Mouse (Mus musculus) small intestine, adult 2 months (tissue): ENCODE measurements around the gene Gpatch2l. TPM values are rescaled to one million over a fixed set of nuclear protein-coding genes. Genes with fewer than 3 reads are reported as not detected.

ENCODE experiments used
- H3K27ac ChIP-seq: fragments of 200-500 bp; 2 replicates; pipeline ENCODE4 v1.5.1; 2012; ENCODE audit warnings: low read depth, low read length, control low read depth, inconsistent platforms; ENCODE audit not compliant: insufficient read depth
- H3K27me3 ChIP-seq: fragments of 200-500 bp; 2 replicates; pipeline ENCODE4 v1.6.1; 2012; ENCODE audit warnings: mild to moderate bottlenecking, moderate library complexity, low read length, inconsistent platforms; ENCODE audit not compliant: control insufficient read depth, insufficient read depth
- H3K36me3 ChIP-seq: fragments of 200-500 bp; 2 replicates; pipeline ENCODE4 v1.6.1; 2012; ENCODE audit warnings: mild to moderate bottlenecking, low read length, control low read depth, inconsistent platforms; ENCODE audit not compliant: control insufficient read depth, insufficient read depth
- H3K4me1 ChIP-seq: fragments of 200-500 bp; 2 replicates; pipeline ENCODE4 v1.6.1; 2012; ENCODE audit warnings: low read length, inconsistent platforms, mixed read lengths; ENCODE audit not compliant: control insufficient read depth, insufficient read depth, insufficient read length
- H3K4me3 ChIP-seq: fragments of 200-500 bp; 2 replicates; pipeline ENCODE4 v1.5.1; 2012; ENCODE audit warnings: low read depth, mild to moderate bottlenecking, control low read depth, inconsistent platforms, low read length, moderate library complexity
- CTCF ChIP-seq: fragments of 200-500 bp; IDR thresholded peaks from 2 replicates; pipeline ENCODE4 v1.5.1; 2012; ENCODE audit warnings: low read depth, mild to moderate bottlenecking, control low read depth, inconsistent platforms, low read length, moderate library complexity, mixed read lengths; ENCODE audit not compliant: insufficient replicate concordance, insufficient read length; ENCODE audit errors: extremely low read depth
- POLR2A ChIP-seq: fragments of 200-500 bp; IDR thresholded peaks from 2 replicates; pipeline ENCODE4 v1.6.1; 2012; ENCODE audit warnings: low read depth, mild to moderate bottlenecking, control low read depth, inconsistent platforms, low read length, moderate library complexity
- WGBS: fragments of 180-500 bp; shearing (Covaris S2); methylation state at CpG from one replicate; pipeline ENCODE4 v1.1.7; 2018; 5-methylcytosine and 5-hydroxymethylcytosine counted together
- polyA plus RNA-seq: library from polyadenylated mRNA; depleted of rRNA; stranded (reverse); fragments of >200 nt; gene quantifications from 2 replicates; pipeline ENCODE4 v1.2.3, GENCODE M21; 2012; rRNA removed

The Gpatch2l gene
- 2.3 and 4.3 TPM in 2 replicates for polyA plus RNA-seq

DNA sequence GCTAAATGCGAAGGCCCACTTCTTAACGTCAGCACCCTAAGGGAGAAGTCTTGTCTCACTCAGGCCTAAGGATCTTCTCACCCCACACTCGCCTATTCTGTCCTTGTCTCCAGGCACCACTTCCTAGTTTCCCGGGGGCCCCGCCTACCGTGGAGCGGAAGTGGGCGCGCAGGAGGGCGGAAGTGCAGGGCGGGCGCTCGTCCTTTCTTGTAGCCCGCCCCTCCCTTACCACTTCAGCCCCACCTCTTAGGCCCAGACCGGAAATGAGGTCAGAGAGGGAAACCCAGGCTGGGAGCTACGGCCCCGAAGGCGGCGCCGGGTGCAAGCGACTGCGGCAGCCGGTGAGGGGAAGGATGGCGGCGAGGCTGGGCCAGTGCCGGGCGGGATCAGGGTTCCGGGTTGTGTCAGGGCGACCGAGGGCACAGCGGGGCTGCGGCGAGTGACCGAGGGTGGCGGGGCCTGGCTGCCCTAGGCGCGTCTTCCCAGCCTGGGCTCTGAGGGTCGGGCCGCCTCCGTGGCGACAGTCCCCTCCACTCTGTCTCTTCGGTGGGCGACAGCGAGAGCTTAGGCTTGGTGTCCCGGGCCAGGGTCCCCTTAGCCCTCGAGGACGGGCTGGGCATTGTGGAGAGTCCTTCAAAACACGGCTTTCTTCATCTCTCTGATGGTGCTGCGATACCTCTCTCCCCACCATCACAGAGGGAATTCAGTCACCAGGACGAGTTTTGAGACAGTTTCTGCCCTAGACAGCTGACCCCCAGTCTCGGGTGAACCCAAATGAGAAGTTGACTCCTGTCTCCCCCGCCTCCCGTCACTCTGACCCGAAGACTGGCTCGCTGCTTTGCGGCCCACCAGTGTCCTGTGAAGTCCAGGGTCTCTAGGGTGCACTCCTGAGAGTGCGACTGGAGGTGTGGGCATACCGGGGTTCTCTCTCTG is at the start of gene Gpatch2l:
Gene Gpatch2l (plus strand): TSS at position 255 of the 933 bp plus-strand sequence.
- WGBS: under 1% methylated on average over 58 of the region's 58 CpGs
- TF ChIP-seq POLR2A: peak; percentile 90
- TF ChIP-seq CTCF: no peak
- Histone ChIP-seq H3K27me3 (no peaks in the 10 kb centered on the region), H3K4me3 (peak within 1 kb of the TSS; percentile 81), H3K27ac (peak within 1 kb of the TSS; percentile 28), H3K36me3 (peaks cover 6% of the 10 kb centered on the region), H3K4me1 (peaks cover 4% of the 10 kb centered on the region; the same call in 1 of the 2 replicates)

- 53% methylated on average over 15 of the region's 15 CpGs for WGBS
- Histone ChIP-seq H3K4me1 (no peaks in the 10 kb centered on the region), H3K27me3 (no peaks in the 10 kb centered on the region), H3K4me3 (no peak overlapping the region), H3K36me3 (no peaks in the 10 kb centered on the region), H3K27ac (no peak overlapping the region)
- no peak for TF ChIP-seq POLR2A
- no peak for TF ChIP-seq CTCF
These were observed 49.6 kb upstream of the Gpatch2l start for GRCm38 (mm10) chr12:86192036-86192449.

DNA sequence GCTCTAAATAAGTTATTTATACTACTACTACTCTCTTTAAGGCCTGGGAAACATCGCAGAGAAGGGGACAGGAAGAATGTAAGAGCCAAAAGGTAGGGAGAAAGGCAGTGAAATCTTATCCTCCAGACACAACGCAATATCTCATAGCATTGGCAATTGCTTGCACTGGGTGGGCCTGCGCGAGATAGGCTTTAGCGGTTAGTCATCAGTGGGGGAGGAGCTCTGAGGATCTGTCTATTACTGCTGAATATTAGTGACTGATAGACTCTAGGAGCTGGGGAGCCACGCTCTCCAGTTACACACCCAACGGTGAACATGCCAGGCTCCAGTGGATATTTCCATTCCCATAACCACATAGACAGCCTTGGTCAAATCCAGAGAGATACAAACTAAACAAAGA is 44.7 kb upstream of the Gpatch2l start:
- H3K4me1 ChIP-seq: no peaks in the 10 kb centered on the region
- no peaks in the 10 kb centered on the region for H3K27me3 ChIP-seq
- H3K36me3 ChIP-seq: no peaks in the 10 kb centered on the region
- no peak overlapping the region for H3K4me3 ChIP-seq
- H3K27ac ChIP-seq: no peak overlapping the region
- TF ChIP-seq CTCF: no peak
- no peak for TF ChIP-seq POLR2A
- 79% methylated on average over 7 of the region's 7 CpGs for WGBS

DNA sequence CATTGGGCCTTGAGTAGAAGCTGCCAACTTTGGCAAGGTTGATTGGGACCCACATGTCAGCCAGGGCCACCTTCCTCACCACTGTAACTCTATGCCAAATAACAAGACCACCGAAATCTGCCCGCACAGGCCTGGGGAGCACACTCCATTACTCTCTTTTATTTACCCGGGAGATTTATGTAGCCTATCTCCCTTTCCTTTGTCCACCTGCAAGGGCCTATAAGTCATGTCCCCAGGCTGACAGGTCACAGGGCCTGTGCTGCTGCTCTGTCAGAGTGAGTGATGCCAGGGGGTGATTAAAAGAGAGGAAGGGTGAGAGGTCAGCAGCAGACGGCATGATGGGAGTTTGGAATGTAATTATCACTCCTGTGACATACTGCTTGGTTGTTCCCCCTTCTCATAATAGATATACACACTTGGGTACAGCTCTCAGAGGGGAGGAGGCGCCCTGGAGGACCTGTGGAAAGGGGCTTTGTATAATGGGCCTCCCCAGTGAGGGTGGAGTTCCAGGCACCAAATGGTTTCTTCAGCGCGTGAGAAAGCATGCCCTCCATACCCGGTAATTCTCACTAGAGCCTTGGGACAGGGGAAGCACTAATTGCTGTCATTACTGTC is 38.1 kb upstream of the Gpatch2l start:
- Histone ChIP-seq H3K27ac (no peak overlapping the region), H3K4me1 (no peaks in the 10 kb centered on the region), H3K4me3 (no peak overlapping the region), H3K36me3 (no peaks in the 10 kb centered on the region), H3K27me3 (no peaks in the 10 kb centered on the region)
- TF ChIP-seq POLR2A (no peak), CTCF (no peak)
- 30% methylated on average over 8 of the region's 8 CpGs for WGBS

- peaks cover 13% of the 10 kb centered on the region for H3K27me3 ChIP-seq
- TF ChIP-seq POLR2A (no peak), CTCF (no peak)
- H3K4me3 ChIP-seq: no peak overlapping the region
- H3K4me1 ChIP-seq: no peaks in the 10 kb centered on the region
- no peak overlapping the region for H3K27ac ChIP-seq
- no peaks in the 10 kb centered on the region for H3K36me3 ChIP-seq
- WGBS: 7% methylated on average over 19 of the region's 19 CpGs
These were observed 30.5 kb upstream of the Gpatch2l start for GRCm38 (mm10) chr12:86211099-86211520.

DNA sequence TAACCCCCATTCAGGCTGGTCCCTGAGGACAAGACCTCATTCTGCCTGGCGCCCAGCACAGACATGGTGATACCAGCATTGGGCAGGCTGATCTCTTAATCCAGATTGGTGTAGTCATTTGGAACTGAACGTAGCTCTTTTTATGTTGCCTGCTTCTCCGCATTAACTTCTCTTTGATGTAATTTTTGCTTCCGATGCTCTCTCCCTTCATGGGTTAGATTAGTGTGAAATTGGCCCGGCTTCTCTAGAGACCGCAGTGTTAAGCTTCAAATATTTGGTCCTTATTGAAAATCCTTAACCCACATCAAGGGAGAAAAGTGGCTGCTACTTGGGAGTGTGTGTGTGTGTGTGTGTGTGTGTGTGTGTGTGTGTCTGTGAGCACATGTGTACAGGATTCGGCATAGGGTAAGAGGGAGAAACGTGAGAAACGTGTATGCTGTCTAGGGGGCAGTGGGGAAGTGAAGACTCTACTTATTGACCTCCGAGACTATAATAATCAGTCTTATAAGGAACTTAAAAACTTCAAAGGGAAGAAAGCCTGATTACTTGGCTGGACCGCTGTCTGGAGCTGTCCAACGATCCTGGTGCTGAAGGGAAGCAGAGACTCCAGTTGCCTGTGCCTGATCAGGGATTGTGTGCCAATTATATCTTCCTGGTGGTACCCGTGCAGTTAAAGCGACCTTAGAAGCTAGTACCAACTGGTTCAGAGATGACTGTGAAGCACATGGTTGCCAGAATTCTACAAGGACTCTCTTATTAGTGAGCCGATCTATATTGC is 28.8 kb upstream of the Gpatch2l start:
- H3K27me3 ChIP-seq: peaks cover 22% of the 10 kb centered on the region
- WGBS: 43% methylated on average over 15 of the region's 15 CpGs
- H3K36me3 ChIP-seq: no peaks in the 10 kb centered on the region
- H3K4me1 ChIP-seq: no peaks in the 10 kb centered on the region
- H3K4me3 ChIP-seq: no peak overlapping the region
- TF ChIP-seq POLR2A (no peak), CTCF (no peak)
- H3K27ac ChIP-seq: no peak overlapping the region

DNA sequence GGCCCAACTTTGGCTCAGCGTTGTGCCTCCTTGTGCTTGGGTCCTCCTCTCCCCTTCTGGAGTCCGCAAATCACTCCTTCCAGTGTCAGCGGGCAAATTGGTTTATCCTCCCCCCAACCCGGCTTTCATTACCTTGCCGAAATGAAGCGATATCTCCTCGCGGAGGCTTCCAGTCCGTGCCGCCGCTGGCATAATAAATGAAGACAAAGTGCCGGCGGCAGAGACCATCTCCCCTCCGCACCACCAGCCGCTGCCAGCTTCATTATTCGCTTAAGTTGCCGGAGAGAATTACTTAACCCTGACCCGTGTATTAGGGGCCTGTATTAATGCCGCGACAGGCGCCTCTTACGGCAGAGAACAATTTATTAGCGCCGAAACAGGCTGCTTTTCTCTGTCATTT is 27.5 kb upstream of the Gpatch2l start:
- Histone ChIP-seq H3K27ac (no peak overlapping the region), H3K27me3 (peaks cover 22% of the 10 kb centered on the region), H3K4me1 (no peaks in the 10 kb centered on the region), H3K36me3 (no peaks in the 10 kb centered on the region), H3K4me3 (no peak overlapping the region)
- TF ChIP-seq POLR2A (no peak), CTCF (no peak)
- WGBS: 32% methylated on average over 24 of the region's 24 CpGs
